Mouse (Mus musculus): ENCODE measurements around the gene Timp2.

DNA sequence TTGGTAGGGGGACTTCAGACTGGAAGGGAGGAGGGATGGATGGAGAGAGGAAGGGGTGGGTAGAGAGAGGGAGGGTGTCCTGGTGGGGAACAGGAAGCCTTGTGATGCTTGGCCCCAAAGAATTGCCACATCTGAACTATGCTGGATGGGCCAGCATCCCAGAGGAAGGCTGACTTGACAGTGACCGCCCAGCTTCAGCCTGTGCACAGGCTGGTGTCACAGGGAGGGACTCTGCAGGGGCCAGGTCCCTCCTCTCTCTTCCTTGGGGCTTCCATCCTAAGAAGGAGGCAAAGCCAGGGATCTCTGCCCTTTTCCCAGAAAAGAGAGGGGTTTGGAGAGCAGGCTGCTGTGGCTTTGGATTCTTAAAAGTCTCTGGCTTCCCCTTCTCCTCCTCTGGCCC lies 7.0 kb upstream of the Timp2 start:
- TF ChIP-seq POLR2A (IDR thresholded peaks at IDR 0.05; ENCODE audit: low read depth, low read length) (no peak), CTCF (IDR thresholded peaks at IDR 0.05; ENCODE audit: borderline replicate concordance, insufficient read depth, low read length) (no peak)

Measured in embryonic fibroblast, embryonic 13.5 days (primary cell).